Mouse (Mus musculus) ovary, postnatal 10 days (tissue): Measurements from ENCODE around the gene Gsdma2.
"Not testable (repeated sequence)": the region's sequence is repeated elsewhere in the genome, so short reads cannot be mapped to it uniquely, and the experiment has no call there.

Experiments
- DNase-seq: peaks from one replicate; pipeline ENCODE4 v3.0.0; 2022; ENCODE audit warnings: low spot score

The Gsdma2 gene

GRCm38 (mm10) chr11:98646459-98646858 is at the start of gene Gsdma2:
TSS of gene Gsdma2 (plus strand) at chr11:98646759.
- no peak for DNase-seq

DNA sequence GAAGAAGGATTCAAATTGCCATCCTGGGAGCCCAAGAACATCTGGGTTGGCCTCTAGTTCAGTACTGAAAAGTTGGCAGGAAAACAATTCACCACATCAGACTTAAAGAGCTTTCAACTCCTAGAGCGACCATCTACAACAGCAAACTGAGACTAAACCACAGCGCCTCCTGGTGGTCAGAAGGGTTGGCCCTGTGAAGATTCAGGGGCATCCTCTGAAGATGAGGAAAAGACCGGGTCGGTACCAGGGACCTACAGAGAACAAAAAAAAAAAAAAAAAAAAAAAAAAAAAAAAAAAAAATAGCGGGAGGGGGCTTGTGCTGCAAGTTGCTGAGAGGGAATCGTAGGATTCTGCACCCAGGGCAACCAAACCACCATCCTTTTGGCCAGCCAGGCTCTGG is 49.2 kb upstream of the Gsdma2 start:
- DNase-seq, result no peak

- DNase-seq, result no peak
These were observed 48.6 kb upstream of the Gsdma2 start, which contains the start of gene Lrrc3c for GRCm38 (mm10) chr11:98597991-98598390. TSS of gene Lrrc3c (plus strand) at chr11:98598291.

DNA sequence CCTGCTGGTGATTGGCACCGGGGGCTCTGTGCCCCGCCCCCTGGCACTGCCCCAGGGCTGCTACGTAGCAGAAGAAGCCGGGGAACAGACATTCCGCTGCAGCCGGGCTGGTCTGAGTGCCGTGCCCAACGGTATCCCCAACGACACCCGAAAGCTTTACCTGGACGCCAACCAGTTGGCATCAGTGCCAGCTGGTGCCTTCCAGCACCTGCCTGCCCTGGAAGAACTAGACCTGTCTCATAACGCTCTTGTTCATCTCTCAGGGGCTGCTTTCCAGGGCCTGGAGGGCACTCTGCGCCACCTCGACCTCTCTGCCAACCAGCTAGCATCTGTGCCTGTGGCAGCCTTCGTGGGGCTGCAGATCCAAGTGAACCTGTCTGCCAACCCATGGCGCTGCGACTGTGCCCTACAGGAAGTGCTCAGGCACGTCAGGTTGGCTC is 47.7 kb upstream of the Gsdma2 start:
- DNase-seq, result no peak

GRCm38 (mm10) chr11:98599291-98599690 is 47.3 kb upstream of the Gsdma2 start:
- no peak for DNase-seq

GRCm38 (mm10) chr11:98602090-98602690 is 44.4 kb upstream of the Gsdma2 start:
- DNase-seq, result no peak

GRCm38 (mm10) chr11:98603953-98604352 is 42.6 kb upstream of the Gsdma2 start:
- no peak for DNase-seq

DNA sequence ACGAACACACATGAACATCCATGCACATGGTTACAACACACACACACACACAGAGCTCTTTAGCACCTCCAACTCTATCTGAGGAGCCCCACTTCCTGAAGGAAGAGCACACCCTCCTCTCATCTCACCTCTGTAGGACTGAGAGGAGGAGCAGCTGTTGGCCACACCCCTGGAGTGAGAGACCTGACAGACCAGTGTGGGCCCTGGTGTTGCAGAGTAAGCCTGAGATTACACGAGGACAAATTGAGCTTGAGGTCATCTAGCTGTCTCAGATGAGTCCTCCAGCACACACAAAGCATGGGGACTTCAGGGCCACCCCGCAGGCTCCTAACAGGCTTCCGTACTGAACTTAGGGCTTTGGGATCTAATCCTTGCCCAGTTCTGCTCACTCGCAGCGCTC is 41.6 kb upstream of the Gsdma2 start:
- DNase-seq, result not testable (repeated sequence)

GRCm38 (mm10) chr11:98606763-98607162 is 39.8 kb upstream of the Gsdma2 start:
- no peak for DNase-seq

GRCm38 (mm10) chr11:98620791-98621190 is 25.8 kb upstream of the Gsdma2 start:
- no peak for DNase-seq

- DNase-seq, result not testable (repeated sequence)
These were observed 22.6 kb upstream of the Gsdma2 start for GRCm38 (mm10) chr11:98623981-98624380.

- DNase-seq, result not testable (repeated sequence)
These were observed 22.2 kb upstream of the Gsdma2 start for GRCm38 (mm10) chr11:98624381-98624780.

DNA sequence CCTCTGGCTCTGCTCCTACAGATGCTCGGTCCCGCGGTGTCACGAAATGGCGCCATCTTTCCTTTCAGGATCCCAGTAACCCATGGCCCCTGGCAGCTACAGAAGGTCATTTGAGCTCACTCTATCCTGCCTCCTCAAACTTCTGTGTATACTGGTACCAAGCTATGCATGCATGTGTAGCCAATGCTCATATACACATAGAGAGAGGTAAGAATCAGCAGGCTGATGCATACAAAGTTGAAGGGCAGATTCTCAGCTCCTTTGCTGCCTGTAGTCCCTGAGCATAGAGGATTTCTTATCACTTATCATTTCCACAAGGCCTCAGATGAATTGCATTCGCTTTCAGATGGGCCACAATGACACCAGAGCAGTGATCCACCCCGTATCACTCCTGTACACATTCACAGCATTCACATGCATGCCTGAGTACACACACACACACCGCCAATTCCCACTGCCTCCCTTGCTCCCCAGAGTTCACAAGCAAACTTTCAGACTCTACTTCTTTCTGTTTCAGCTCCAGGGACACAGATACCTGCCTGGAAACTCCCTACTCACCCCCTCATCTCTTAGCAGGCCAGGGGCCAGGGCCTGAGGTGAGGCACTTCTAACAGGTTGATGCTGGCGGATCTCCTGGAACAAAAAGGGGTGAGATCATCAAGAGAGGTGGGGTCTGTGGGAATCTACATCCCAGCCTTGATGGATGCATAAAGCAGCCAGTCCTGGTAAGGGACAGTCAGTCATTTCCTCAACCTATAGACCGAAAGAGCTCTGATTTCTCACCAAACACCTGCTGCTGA is 20.7 kb upstream of the Gsdma2 start, which contains the start of the genes Gm12355 and Gsdma3:
Gene Gm12355 (minus strand): TSS at position 51 of the 800 bp plus-strand sequence.
Gene Gsdma3 (plus strand): TSS at position 750 of the 800 bp plus-strand sequence.
- no peak for DNase-seq

- no peak for DNase-seq
These were observed 17.9 kb upstream of the Gsdma2 start for GRCm38 (mm10) chr11:98628706-98629105.

DNA sequence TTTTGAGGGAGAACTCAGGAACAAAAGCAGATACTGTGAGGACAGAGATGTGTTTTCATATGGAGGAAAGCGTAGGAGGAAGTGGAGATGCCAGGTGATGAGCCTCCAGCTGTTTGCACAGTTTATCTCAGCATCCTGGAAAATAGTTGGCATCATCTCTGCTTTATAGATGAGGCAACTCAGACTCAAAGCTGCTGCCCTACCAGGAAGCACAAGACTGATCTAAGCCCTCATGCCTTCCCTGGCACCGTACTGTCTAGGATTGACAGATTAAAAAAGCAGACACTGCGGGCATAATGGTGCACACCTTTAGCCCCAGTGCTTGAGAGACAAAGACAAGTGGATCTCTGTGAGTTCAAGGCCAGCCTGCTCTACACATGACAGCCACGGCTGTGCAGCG is 15.9 kb upstream of the Gsdma2 start:
- DNase-seq, result no peak

DNA sequence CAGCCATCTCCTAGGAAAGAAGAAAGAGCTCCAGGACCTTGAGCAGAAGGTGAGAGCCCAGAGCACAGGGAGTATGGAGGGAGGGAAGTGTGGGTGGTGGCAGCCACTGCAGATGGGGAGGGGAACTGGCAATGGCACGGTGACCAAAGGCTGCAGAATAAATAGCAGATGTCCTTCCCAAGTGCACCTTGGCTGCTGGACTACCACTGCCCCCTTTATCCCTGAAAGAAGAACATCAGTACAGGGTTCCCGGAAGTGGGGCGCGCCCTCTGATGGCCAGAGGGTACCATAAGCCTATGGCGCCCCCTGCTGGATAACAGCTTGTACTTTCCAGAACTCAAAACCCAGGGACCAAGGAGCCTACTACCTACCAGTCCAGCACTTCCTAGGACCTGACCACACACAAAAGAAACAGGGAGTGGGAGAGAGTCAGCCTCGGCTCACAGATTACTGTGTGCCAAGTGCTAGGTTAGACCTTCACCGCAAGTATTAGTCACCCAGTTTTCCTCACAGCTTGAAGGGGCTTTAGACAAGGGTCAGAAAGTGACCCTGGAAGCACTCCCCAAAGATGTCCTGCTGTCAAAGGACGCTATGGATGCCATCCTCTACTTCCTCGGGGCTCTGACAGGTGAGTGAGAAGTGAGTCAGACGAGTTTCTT is 11.1 kb upstream of the Gsdma2 start:
- not testable (repeated sequence) for DNase-seq

DNA sequence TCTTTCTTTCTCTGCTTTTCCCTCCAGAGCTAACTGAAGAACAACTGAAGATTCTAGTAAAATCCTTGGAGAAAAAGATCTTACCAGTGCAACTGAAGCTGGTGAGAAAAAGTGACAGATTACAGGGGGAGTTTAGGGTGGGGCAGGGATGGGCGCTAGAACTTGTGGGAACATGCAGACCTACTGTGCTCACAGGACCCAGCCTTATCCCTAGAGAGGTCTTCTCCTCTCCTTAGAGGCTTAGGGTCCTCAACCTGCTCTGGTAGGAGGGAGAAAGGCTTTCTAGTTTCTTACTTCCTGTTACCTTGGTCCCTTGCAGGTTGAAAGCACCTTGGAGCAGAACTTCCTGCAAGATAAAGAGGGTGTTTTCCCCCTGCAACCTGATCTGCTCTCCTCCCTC is 9.1 kb upstream of the Gsdma2 start:
- no peak for DNase-seq

DNA sequence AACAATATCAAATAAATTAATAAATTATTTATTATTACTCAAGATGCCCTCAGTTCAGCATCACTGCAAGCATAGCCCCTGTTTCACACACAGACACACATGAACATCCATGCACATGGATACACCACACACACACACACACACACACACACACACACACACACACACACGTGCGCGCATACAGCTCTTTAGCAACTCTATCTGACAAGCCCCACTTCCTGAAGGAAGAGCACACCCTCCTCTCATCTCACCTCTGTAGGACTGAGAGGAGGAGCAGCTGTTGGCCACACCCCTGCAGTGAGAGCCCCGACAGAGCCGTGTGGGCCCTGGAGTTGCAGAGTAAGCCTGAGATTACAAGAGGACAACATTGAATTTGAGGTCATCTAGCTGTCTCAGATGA is 6.5 kb upstream of the Gsdma2 start:
- DNase-seq, result no peak

DNA sequence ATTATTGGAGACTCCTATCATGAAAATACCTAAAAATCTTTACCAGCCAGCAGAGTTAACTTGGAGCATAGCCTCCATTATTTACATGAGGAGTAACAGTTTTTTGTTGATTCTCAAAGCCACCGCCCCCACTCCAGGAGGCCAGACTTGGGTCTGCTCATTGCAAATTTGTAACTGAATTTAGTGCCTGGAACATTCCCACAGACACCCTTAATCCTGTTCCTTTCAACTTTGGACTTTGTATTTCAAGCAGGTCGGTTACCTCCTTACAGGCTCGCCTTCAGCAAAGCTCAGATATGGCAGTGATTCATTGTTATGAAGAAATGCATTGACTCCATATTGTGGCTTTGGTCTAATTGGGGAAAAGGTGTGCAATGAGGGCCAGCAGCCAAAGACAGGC is 1.8 kb upstream of the Gsdma2 start:
- no peak for DNase-seq

DNA sequence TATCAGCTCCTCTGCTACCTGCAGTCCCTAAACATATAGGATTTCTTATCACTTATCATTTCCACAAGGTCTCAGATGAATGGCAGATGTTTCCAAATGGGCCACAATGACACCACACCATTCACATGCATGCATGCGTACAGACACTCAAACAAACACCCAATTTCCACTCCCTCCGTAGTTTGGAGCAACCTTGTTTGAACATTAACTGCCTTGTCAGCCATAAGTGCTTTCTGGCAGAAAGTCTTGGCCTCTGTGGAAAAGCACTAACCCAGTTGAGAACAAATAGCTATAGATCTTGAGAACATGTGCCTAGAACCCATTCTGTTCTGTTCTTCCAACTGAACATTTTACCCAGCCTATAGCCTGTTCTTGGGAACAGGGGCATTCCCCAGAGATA is 613 bp upstream of the Gsdma2 start:
- no peak for DNase-seq

DNA sequence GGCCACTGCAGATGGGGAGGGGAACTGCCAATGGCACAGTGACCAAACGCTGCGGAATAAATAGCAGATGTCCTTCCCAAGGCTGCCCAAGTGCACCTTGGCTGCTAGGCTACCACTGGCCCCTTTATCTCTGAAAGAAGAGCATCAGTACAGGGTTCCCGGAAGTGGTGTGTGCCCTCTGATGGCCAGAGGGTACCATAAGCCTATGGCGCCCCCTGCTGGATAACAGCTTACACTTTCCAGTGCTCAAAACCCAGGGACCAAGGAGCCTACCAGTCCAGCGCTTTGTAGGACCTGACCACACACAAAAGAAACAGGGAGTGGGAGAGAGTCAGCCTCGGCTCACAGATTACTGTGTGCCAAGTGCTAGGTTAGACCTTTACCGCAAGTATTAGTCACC is 8.5 kb downstream of the Gsdma2 start:
- DNase-seq, result not testable (repeated sequence)

DNA sequence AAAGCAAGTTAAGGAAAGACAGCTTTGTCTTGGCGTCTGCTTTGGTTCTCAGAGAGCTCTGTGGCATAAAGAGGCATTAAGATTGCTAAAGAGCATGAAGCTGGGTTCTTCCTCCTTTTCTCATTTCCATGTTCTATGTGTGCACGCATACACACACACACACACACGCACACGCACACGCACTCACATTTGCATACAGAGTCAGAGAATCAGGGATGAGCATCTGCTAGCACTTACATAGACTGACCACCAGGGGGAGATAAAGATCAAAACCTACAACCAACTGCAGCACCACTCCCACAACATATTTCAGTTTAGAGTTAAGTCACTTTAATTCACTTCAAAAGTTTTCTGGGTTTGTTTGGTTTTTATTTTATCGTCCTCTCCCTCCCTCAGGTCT is 14.0 kb downstream of the Gsdma2 start:
- DNase-seq, result no peak

DNA sequence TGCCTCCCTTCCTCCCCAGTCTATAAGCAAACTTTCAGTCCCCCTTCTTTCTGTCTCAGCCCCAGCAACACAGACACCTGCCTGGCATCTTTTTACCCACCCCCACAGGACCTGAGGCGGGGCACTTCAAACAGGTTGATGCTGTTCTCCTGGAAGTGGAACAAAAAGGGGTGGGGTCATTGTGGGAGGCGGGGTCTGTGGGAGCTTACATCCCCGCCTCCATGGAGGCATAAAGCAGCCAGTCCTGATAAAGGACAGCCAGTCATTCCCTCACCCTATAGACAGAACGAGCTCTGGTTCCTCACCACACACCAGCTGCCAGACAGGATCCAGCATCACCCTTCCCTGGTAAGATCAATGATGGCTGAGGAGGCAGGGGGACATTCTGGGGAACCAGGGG is 17.5 kb downstream of the Gsdma2 start, which contains the start of gene Gsdma:
Gene Gsdma (plus strand): TSS at position 261 of the 400 bp plus-strand sequence.
- no peak for DNase-seq
